Mouse (Mus musculus) lung, postnatal 0 days (tissue): ENCODE results near the gene Csdc2.
A peak's percentile ranks its signal among the peaks of the same experiment; 100 is the strongest.

Experiments used
- CTCF ChIP-seq: IDR thresholded peaks from 2 replicates; pipeline ENCODE4 v1.5.1; 2016; ENCODE audit warnings: antibody characterized with exemption, mild to moderate bottlenecking
- EP300 ChIP-seq: IDR thresholded peaks from 2 replicates; pipeline ENCODE4 v1.6.1; 2016; ENCODE audit warnings: antibody characterized with exemption, mild to moderate bottlenecking, control low read depth

- TF ChIP-seq CTCF, result peak; percentile 82
- TF ChIP-seq EP300, result no peak
Observed at GRCm38 (mm10) chr15:81960171-81961077, 23.9 kb downstream of the Csdc2 start, which contains the start of gene Pmm1.
